Mouse (Mus musculus) heart, embryonic 10.5 days (tissue): ENCODE measurements around the gene Tmprss4. TPM values are rescaled to one million over a fixed set of nuclear protein-coding genes. Genes with fewer than 3 reads are reported as not detected.
A peak's percentile ranks its signal among the peaks of the same experiment; 100 is the strongest.

Source experiments
- DNase-seq: peaks from one replicate; pipeline ENCODE4 v3.0.0-alpha.2; 2017; ENCODE audit warnings: low spot score
- H3K27ac ChIP-seq: fragments of 300-500 bp; sonication (generic); 2 replicates; pipeline ENCODE4 v1.5.1; 2016; ENCODE audit warnings: mild to moderate bottlenecking
- H3K27me3 ChIP-seq: fragments of 300-500 bp; sonication (generic); 2 replicates; pipeline ENCODE4 v1.6.1; 2016; ENCODE audit warnings: mild to moderate bottlenecking; ENCODE audit not compliant: poor library complexity, insufficient read depth, severe bottlenecking
- H3K36me3 ChIP-seq: fragments of 300-500 bp; sonication (generic); 2 replicates; pipeline ENCODE4 v1.6.1; 2016; ENCODE audit warnings: mild to moderate bottlenecking, moderate library complexity
- H3K4me1 ChIP-seq: fragments of 300-500 bp; sonication (generic); 2 replicates; pipeline ENCODE4 v1.6.1; 2016; ENCODE audit warnings: mild to moderate bottlenecking
- H3K4me3 ChIP-seq: fragments of 300-500 bp; sonication (generic); 2 replicates; pipeline ENCODE4 v1.5.1; 2016; ENCODE audit warnings: mild to moderate bottlenecking, moderate library complexity
- H3K9me3 ChIP-seq: fragments of 300-500 bp; sonication (generic); 2 replicates; pipeline ENCODE4 v1.6.1; 2016; ENCODE audit warnings: mild to moderate bottlenecking, moderate library complexity
- WGBS: fragments of 180-500 bp; shearing (Covaris S2); methylation state at CpG from one replicate; pipeline ENCODE4 v1.1.7; 2016; 5-methylcytosine and 5-hydroxymethylcytosine counted together
- polyA plus RNA-seq: library from polyadenylated mRNA; unstranded; fragments of >200 nt; fragmentation: Nextera tagmentation; extraction: Ambion mirVana; gene quantifications from 2 replicates; pipeline ENCODE4 v1.2.1, GENCODE M21; 2016

The Tmprss4 gene
- polyA plus RNA-seq = not detected in 2 replicates

- WGBS = 71% methylated on average over 8 of the region's 8 CpGs
- H3K9me3 ChIP-seq = no peaks in the 10 kb centered on the region
- no peak for DNase-seq
- no peaks in the 10 kb centered on the region for H3K36me3 ChIP-seq
- peaks cover 13% of the 10 kb centered on the region for H3K27me3 ChIP-seq
- H3K4me3 ChIP-seq = no peak within 1 kb of the TSS
- H3K4me1 ChIP-seq = no peaks in the 10 kb centered on the region
- H3K27ac ChIP-seq = no peak within 1 kb of the TSS
Observed at GRCm38 (mm10) chr9:45203797-45204410, at the start of gene Tmprss4. Tmprss4 (minus strand) TSS chr9:45204092.

GRCm38 (mm10) chr9:45252395-45252794 is 48.5 kb upstream of the Tmprss4 start:
- WGBS = 60% methylated on average over 6 of the region's 6 CpGs
- Histone ChIP-seq H3K4me1 (peaks cover 10% of the 10 kb centered on the region; the same call in 1 of the 2 replicates), H3K4me3 (no peak overlapping the region), H3K27ac (no peak overlapping the region), H3K9me3 (no peaks in the 10 kb centered on the region), H3K27me3 (peaks cover 20% of the 10 kb centered on the region), H3K36me3 (no peaks in the 10 kb centered on the region)
- no peak for DNase-seq

- WGBS = 64% methylated on average over 4 of the region's 4 CpGs
Observed at GRCm38 (mm10) chr9:45251990-45252389, 48.1 kb upstream of the Tmprss4 start.

GRCm38 (mm10) chr9:45251281-45251680 is 47.4 kb upstream of the Tmprss4 start:
- no peak overlapping the region for H3K27ac ChIP-seq
- peaks cover 10% of the 10 kb centered on the region; the same call in 1 of the 2 replicates for H3K4me1 ChIP-seq
- no peaks in the 10 kb centered on the region for H3K36me3 ChIP-seq
- no peak overlapping the region for H3K4me3 ChIP-seq
- H3K9me3 ChIP-seq = no peaks in the 10 kb centered on the region
- H3K27me3 ChIP-seq = peaks cover 20% of the 10 kb centered on the region
- no peak for DNase-seq
- WGBS = 56% methylated on average over 3 of the region's 3 CpGs

More at GRCm38 (mm10) chr9:45251990-45252389, 48.1 kb upstream of the Tmprss4 start:
- no peak for DNase-seq
- no peak overlapping the region for H3K27ac ChIP-seq
- H3K4me1 ChIP-seq = peaks cover 10% of the 10 kb centered on the region; the same call in 1 of the 2 replicates
- no peaks in the 10 kb centered on the region for H3K36me3 ChIP-seq
- no peaks in the 10 kb centered on the region for H3K9me3 ChIP-seq
- H3K27me3 ChIP-seq = peaks cover 20% of the 10 kb centered on the region
- H3K4me3 ChIP-seq = no peak overlapping the region

- Histone ChIP-seq H3K9me3 (no peaks in the 10 kb centered on the region), H3K4me1 (peaks cover 10% of the 10 kb centered on the region; the same call in 1 of the 2 replicates), H3K27ac (no peak overlapping the region), H3K36me3 (no peaks in the 10 kb centered on the region), H3K27me3 (peaks cover 15% of the 10 kb centered on the region; the same call in 1 of the 2 replicates), H3K4me3 (no peak overlapping the region)
- DNase-seq = no peak
- 80% methylated on average over 7 of the region's 7 CpGs for WGBS
Observed at GRCm38 (mm10) chr9:45250306-45250705, 46.4 kb upstream of the Tmprss4 start.

- Histone ChIP-seq H3K4me1 (peaks cover 6% of the 10 kb centered on the region; the same call in 1 of the 2 replicates), H3K9me3 (no peaks in the 10 kb centered on the region), H3K27me3 (no peaks in the 10 kb centered on the region), H3K4me3 (no peak overlapping the region), H3K27ac (no peak overlapping the region), H3K36me3 (no peaks in the 10 kb centered on the region)
- DNase-seq = no peak
- WGBS = 66% methylated on average over 2 of the region's 2 CpGs
Observed at GRCm38 (mm10) chr9:45247536-45247935, 43.6 kb upstream of the Tmprss4 start.

GRCm38 (mm10) chr9:45246060-45246459 is 42.2 kb upstream of the Tmprss4 start:
- H3K9me3 ChIP-seq = no peaks in the 10 kb centered on the region
- no peak overlapping the region for H3K27ac ChIP-seq
- WGBS = 76% methylated on average over 6 of the region's 6 CpGs
- H3K27me3 ChIP-seq = no peaks in the 10 kb centered on the region
- peaks cover 3% of the 10 kb centered on the region; the same call in 1 of the 2 replicates for H3K4me1 ChIP-seq
- H3K36me3 ChIP-seq = no peaks in the 10 kb centered on the region
- DNase-seq = no peak
- no peak overlapping the region for H3K4me3 ChIP-seq

- no peaks in the 10 kb centered on the region for H3K27me3 ChIP-seq
- DNase-seq = no peak
- no peaks in the 10 kb centered on the region for H3K36me3 ChIP-seq
- H3K27ac ChIP-seq = no peak overlapping the region
- 52% methylated on average over 1 of the region's 1 CpGs for WGBS
- H3K9me3 ChIP-seq = no peaks in the 10 kb centered on the region
- H3K4me3 ChIP-seq = no peak overlapping the region
- H3K4me1 ChIP-seq = no peaks in the 10 kb centered on the region
Observed at GRCm38 (mm10) chr9:45245432-45245831, 41.5 kb upstream of the Tmprss4 start.

- H3K4me3 ChIP-seq = no peak overlapping the region
- no peaks in the 10 kb centered on the region for H3K9me3 ChIP-seq
- 73% methylated on average over 5 of the region's 5 CpGs for whole genome bisulfite sequencing
- H3K27ac ChIP-seq = no peak overlapping the region
- DNase-seq = no peak
- H3K27me3 ChIP-seq = no peaks in the 10 kb centered on the region
- H3K36me3 ChIP-seq = no peaks in the 10 kb centered on the region
- H3K4me1 ChIP-seq = no peaks in the 10 kb centered on the region
Observed at GRCm38 (mm10) chr9:45241397-45241796, 37.5 kb upstream of the Tmprss4 start.

GRCm38 (mm10) chr9:45236744-45237143 is 32.9 kb upstream of the Tmprss4 start:
- H3K27me3 ChIP-seq = peaks cover 1% of the 10 kb centered on the region; the same call in 1 of the 2 replicates
- H3K4me3 ChIP-seq = no peak overlapping the region
- 60% methylated on average over 7 of the region's 7 CpGs for WGBS
- H3K36me3 ChIP-seq = no peaks in the 10 kb centered on the region
- H3K4me1 ChIP-seq = no peaks in the 10 kb centered on the region
- H3K27ac ChIP-seq = no peak overlapping the region
- DNase-seq = no peak
- no peaks in the 10 kb centered on the region for H3K9me3 ChIP-seq

- DNase-seq = no peak
- WGBS = 62% methylated on average over 6 of the region's 6 CpGs
Observed at GRCm38 (mm10) chr9:45235668-45236227, 31.9 kb upstream of the Tmprss4 start.

GRCm38 (mm10) chr9:45229359-45229758 is 25.5 kb upstream of the Tmprss4 start:
- Histone ChIP-seq H3K4me3 (no peak overlapping the region), H3K36me3 (no peaks in the 10 kb centered on the region), H3K9me3 (no peaks in the 10 kb centered on the region), H3K27ac (no peak overlapping the region), H3K27me3 (peaks cover 22% of the 10 kb centered on the region), H3K4me1 (peaks cover 3% of the 10 kb centered on the region; the same call in 1 of the 2 replicates)
- no peak for DNase-seq
- WGBS = 78% methylated on average over 8 of the region's 8 CpGs

More at GRCm38 (mm10) chr9:45235668-45236227, 31.9 kb upstream of the Tmprss4 start:
- Histone ChIP-seq H3K27me3 (peaks cover 11% of the 10 kb centered on the region; the same call in 1 of the 2 replicates), H3K4me3 (no peak overlapping the region), H3K36me3 (no peaks in the 10 kb centered on the region), H3K4me1 (no peaks in the 10 kb centered on the region), H3K9me3 (no peaks in the 10 kb centered on the region), H3K27ac (no peak overlapping the region)

- Histone ChIP-seq H3K27me3 (peaks cover 18% of the 10 kb centered on the region; the same call in 1 of the 2 replicates), H3K4me3 (no peak overlapping the region), H3K36me3 (no peaks in the 10 kb centered on the region), H3K9me3 (no peaks in the 10 kb centered on the region), H3K4me1 (peaks cover 3% of the 10 kb centered on the region; the same call in 1 of the 2 replicates), H3K27ac (no peak overlapping the region)
- peak; percentile 82 for DNase-seq
- WGBS = 18% methylated on average over 6 of the region's 6 CpGs
Observed at GRCm38 (mm10) chr9:45221567-45221966, 17.7 kb upstream of the Tmprss4 start.
